Mouse (Mus musculus) heart, embryonic 16.5 days (tissue): ENCODE data around the gene Gata2. TPM values are rescaled to one million over a fixed set of nuclear protein-coding genes. Genes with fewer than 3 reads are reported as not detected.
"Not testable (repeated sequence)": the region's sequence is repeated elsewhere in the genome, so short reads cannot be mapped to it uniquely, and the experiment has no call there.

ENCODE experiments used
- ATAC-seq: fragments of 200-750 bp; cut with Nextera tagmentation; replicated peaks from 2 replicates; pipeline ENCODE4 v1.8.0; 2017; ENCODE audit warnings: moderate number of reproducible peaks; ENCODE audit not compliant: insufficient read depth, low FRiP score; ENCODE audit errors: extremely low read depth
- H3K27ac ChIP-seq: fragments of 300-500 bp; sonication (generic); 2 replicates; pipeline ENCODE4 v1.5.1; 2014; ENCODE audit warnings: mild to moderate bottlenecking, low read length, control low read depth, moderate library complexity
- H3K27me3 ChIP-seq: fragments of 300-500 bp; sonication (generic); 2 replicates; pipeline ENCODE4 v1.6.1; 2014; ENCODE audit warnings: low read length, mixed read lengths; ENCODE audit not compliant: control insufficient read depth, insufficient read depth
- H3K36me3 ChIP-seq: fragments of 300-500 bp; sonication (generic); 2 replicates; pipeline ENCODE4 v1.6.1; 2014; ENCODE audit not compliant: control insufficient read depth, insufficient read depth
- H3K4me1 ChIP-seq: fragments of 300-500 bp; sonication (generic); 2 replicates; pipeline ENCODE4 v1.6.1; 2014; ENCODE audit warnings: low read length, mixed read lengths; ENCODE audit not compliant: control insufficient read depth, insufficient read depth
- H3K4me2 ChIP-seq: fragments of 300-500 bp; sonication (generic); 2 replicates; pipeline ENCODE4 v1.6.1; 2014; ENCODE audit warnings: low read depth, mild to moderate bottlenecking, control low read depth, low read length
- H3K4me3 ChIP-seq: fragments of 300-500 bp; sonication (generic); 2 replicates; pipeline ENCODE4 v1.5.1; 2014; ENCODE audit warnings: mild to moderate bottlenecking, control low read depth, low read length
- H3K9ac ChIP-seq: fragments of 300-500 bp; sonication (generic); 2 replicates; pipeline ENCODE4 v1.6.1; 2014; ENCODE audit warnings: low read length, control low read depth
- H3K9me3 ChIP-seq: fragments of 300-500 bp; sonication (generic); replicated peaks from 2 replicates; pipeline ENCODE4 v1.6.1; 2016; ENCODE audit warnings: low read length; ENCODE audit not compliant: control insufficient read depth
- WGBS: fragments of 180-500 bp; shearing (Covaris S2); extraction: QIAGEN DNeasy Blood & Tissue Kit; methylation state at CpG from one replicate; pipeline ENCODE4 v1.1.7; 2014; 5-methylcytosine and 5-hydroxymethylcytosine counted together
- polyA plus RNA-seq: library from polyadenylated mRNA; unstranded; fragments of >200 nt; fragmentation: Nextera tagmentation; extraction: Ambion mirVana; gene quantifications from 2 replicates; pipeline ENCODE4 v1.2.1, GENCODE M21; 2015

Gene Gata2
- polyA plus RNA-seq: 14.9 and 15.5 TPM in 2 replicates

DNA sequence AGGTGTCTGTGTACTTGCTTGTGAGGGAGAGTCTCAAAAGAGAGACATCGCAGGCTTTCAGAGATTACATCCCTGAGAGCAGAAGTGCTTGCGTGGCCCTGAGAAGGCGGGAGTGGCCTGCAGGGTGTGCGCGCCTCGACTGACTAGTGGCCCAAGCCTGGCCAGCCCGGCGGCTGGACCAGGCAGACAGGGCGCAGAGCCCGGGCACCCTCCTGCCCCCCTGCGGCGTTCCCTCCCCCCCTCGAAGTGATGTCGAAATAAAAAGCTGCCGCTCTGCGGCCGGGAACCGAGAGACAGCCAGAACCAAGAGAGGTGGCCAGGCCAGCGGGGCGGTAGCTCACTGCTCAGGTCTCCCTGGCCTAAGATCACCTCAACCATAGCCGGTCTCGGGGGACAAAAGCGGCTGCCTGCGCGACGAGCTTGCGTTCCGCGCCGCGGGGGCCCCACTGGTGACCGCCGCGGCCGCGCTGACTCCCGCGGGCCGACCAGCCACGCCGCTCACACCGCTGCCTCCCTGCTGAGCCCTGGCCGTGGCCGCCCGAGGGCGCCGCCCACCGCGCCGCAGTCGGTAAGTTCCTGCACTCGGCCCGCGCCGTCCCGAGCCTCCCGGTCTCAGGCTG lies at the start of gene Gata2:
TSS of gene Gata2 (plus strand) at position 459 of the 620 bp plus-strand sequence.
- H3K27ac ChIP-seq: no peak within 1 kb of the TSS
- WGBS: 4% methylated on average over 47 of the region's 57 CpGs
- H3K9ac ChIP-seq: peak within 1 kb of the TSS; percentile 64
- H3K4me3 ChIP-seq: peak within 1 kb of the TSS; percentile 52
- no peaks in the 10 kb centered on the region for H3K36me3 ChIP-seq
- ATAC-seq: no peak
- peaks cover 27% of the 10 kb centered on the region for H3K4me1 ChIP-seq
- peaks cover 90% of the 10 kb centered on the region for H3K27me3 ChIP-seq
- H3K4me2 ChIP-seq: peak within 1 kb of the TSS; percentile 76
- H3K9me3 ChIP-seq: no peaks in the 10 kb centered on the region

DNA sequence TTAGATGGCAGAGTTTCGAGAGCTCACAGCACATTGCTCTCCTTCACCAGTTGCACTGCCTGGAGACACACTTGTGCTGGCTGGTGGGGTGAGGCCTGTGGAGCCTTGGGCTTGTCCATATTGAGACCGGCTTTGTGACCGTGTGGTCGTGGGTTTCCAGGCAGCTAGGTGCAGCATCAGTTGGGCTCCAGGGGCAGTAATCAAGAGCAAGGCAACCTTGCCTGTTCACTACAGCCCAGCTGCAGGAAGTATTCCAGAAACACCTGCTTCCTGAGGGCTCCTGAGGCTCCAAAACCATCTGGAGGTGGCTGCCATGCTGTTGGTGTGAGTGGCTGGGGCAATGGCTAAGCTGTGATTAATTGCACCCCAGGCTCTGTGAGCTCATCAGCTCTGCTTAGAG lies 47.9 kb upstream of the Gata2 start:
- Histone ChIP-seq H3K9me3 (no peaks in the 10 kb centered on the region), H3K4me1 (peaks cover 4% of the 10 kb centered on the region; the same call in 1 of the 2 replicates), H3K36me3 (no peaks in the 10 kb centered on the region), H3K27me3 (no peaks in the 10 kb centered on the region), H3K9ac (no peak overlapping the region), H3K4me2 (no peak overlapping the region), H3K27ac (no peak overlapping the region), H3K4me3 (no peak overlapping the region)
- no peak for ATAC-seq
- 72% methylated on average over 4 of the region's 4 CpGs for WGBS

DNA sequence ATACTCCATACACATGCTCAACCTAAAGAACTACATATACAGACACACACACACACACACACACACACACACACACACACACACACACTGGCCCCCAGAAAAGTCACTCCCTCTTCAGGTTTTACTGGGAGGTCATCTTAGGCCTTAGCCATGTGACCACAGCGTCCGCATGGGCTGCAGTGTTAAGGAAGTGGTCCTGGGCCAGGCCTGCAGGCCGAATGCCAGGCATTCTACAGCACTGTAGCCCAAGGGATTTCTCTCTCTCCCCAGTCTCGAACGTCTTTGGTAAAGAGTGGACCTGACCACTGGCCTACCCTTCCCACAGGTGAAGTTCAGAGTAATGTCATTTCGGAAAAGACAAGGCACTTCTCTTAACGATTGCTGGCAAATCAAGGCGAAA lies 47.1 kb upstream of the Gata2 start:
- Histone ChIP-seq H3K27ac (no peak overlapping the region), H3K4me3 (no peak overlapping the region), H3K9me3 (no peaks in the 10 kb centered on the region), H3K27me3 (no peaks in the 10 kb centered on the region), H3K9ac (no peak overlapping the region), H3K4me2 (no peak overlapping the region), H3K36me3 (no peaks in the 10 kb centered on the region), H3K4me1 (0 out of 2 replicates have a peak, but pooled peaks cover 2% of the 10 kb centered on the region)
- ATAC-seq: no peak
- 55% methylated on average over 8 of the region's 8 CpGs for WGBS

DNA sequence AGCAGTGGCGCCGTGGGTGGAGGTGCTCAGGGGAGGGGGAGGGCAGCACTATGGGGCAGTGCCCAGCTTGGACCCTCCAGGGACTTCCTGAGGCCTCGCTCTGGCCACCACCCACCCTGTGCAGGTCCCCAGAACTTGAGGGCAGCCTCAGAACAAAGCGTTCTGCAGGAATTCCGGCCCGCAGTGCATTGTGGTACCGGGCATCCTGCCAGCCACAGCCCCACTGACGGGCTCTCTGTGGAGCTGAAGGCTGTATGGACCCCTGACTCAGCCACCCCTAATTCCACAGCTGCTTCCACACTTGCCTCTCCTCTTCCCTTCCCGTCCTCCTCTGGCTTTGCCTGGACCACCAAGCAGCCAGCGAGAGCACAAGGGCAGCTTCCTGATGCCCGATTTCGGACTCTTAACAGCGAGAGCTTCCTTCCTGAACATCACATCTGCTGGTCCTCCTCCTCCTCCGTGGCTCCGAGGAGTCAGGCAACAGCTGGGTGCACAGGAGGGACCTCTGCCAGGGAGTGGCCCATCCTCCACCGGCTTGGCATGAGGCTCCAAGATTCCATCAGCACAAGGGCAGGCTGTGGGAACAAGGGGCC lies 46.2 kb upstream of the Gata2 start:
- no peak overlapping the region for H3K4me2 ChIP-seq
- WGBS: 51% methylated on average over 14 of the region's 16 CpGs
- no peaks in the 10 kb centered on the region for H3K36me3 ChIP-seq
- H3K9me3 ChIP-seq: no peaks in the 10 kb centered on the region
- H3K9ac ChIP-seq: no peak overlapping the region
- H3K4me3 ChIP-seq: no peak overlapping the region
- H3K27ac ChIP-seq: no peak overlapping the region
- 0 out of 2 replicates have a peak, but pooled peaks cover 2% of the 10 kb centered on the region for H3K4me1 ChIP-seq
- ATAC-seq: no peak; the same call in 1 of the 2 replicates
- no peaks in the 10 kb centered on the region for H3K27me3 ChIP-seq

DNA sequence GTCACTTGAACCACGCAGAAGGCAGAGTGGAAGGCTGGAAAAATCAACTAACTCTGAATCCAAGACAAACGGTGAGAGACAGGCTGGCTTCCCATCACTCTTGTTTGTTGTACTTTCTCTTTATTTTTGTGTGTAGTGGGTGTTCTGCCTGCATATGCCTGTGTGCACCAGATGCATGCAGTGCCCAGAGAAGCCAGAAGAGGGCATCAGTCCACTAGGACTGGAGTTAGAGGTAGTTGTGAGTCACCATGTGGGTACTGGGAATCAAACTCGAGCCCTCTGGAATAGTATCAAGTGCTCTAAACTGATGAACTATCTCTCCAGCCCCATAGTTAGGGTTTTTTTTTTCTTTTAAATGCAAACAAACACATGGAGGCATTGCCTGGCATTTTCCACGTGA lies 42.4 kb upstream of the Gata2 start:
- no peaks in the 10 kb centered on the region for H3K36me3 ChIP-seq
- 67% methylated on average over 4 of the region's 4 CpGs for WGBS

DNA sequence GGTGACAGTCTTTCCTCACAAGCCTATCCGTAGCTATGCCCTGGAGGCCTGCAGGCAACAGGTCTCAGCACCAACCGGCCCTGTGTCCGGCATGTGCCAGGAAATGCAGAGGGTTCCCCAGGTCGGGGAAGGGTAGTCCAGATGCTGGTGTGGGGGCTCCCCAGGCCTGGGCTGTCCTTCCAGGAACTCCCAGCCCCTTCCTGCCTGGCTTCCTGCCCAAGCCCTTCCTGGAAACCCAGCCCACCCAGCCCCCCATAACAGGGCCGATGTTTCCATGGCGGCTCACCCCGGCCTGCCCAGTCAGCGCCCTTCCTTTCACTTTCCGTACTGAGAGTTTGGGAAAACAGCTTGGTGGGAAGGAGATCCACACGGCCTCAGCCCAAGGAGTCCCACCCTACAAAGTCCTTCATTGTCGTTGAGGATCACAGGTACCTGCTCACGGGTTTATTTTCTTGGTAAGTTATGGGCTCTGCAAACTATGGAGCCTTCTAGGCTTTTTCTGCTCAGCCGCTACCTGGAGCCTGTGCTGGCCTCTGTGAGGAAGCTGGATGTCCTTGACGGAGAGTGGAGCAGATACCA lies 41.5 kb upstream of the Gata2 start:
- ATAC-seq: peak; percentile 76
- Histone ChIP-seq H3K4me3 (no peak overlapping the region), H3K9me3 (no peaks in the 10 kb centered on the region), H3K36me3 (no peaks in the 10 kb centered on the region), H3K9ac (no peak overlapping the region), H3K27ac (peak overlapping the region; percentile 73), H3K4me1 (0 out of 2 replicates have a peak, but pooled peaks cover 2% of the 10 kb centered on the region), H3K4me2 (peak overlapping the region; percentile 4), H3K27me3 (no peaks in the 10 kb centered on the region)
- WGBS: 65% methylated on average over 14 of the region's 14 CpGs

More for the DNA sequence above, 42.4 kb upstream of the Gata2 start:
- H3K4me3 ChIP-seq: no peak overlapping the region
- no peak overlapping the region for H3K4me2 ChIP-seq
- H3K4me1 ChIP-seq: 0 out of 2 replicates have a peak, but pooled peaks cover 2% of the 10 kb centered on the region
- no peak overlapping the region for H3K9ac ChIP-seq
- ATAC-seq: no peak
- no peaks in the 10 kb centered on the region for H3K9me3 ChIP-seq
- H3K27ac ChIP-seq: no peak overlapping the region
- no peaks in the 10 kb centered on the region for H3K27me3 ChIP-seq

DNA sequence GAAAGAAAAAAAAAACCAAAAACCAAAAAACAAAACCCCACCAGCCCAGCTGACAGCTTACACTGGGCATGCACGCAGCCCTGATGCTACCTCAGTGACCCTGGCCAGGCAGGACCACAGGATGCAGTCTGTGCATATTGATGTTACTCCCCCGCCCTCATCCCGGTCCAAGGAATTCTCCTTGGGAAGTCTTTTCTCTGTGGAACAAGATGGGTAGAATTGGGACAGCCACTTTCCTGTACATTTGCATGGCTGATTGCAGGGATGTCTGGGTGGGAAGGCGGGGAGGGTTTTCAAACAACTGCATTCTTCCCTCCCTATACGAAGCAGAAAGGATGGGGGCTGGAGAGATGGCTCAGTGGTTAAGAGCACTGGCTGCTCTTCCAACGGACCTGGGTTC lies 40.7 kb upstream of the Gata2 start:
- WGBS: 63% methylated on average over 6 of the region's 6 CpGs
- H3K4me2 ChIP-seq: no peak overlapping the region
- no peaks in the 10 kb centered on the region for H3K36me3 ChIP-seq
- no peaks in the 10 kb centered on the region for H3K4me1 ChIP-seq
- H3K4me3 ChIP-seq: no peak overlapping the region
- no peak for ATAC-seq
- 0 out of 2 replicates have a peak, but pooled peaks cover under 1% of the 10 kb centered on the region for H3K27me3 ChIP-seq
- no peak overlapping the region for H3K9ac ChIP-seq
- H3K27ac ChIP-seq: peak overlapping the region; percentile 73; the same call in 1 of the 2 replicates
- no peaks in the 10 kb centered on the region for H3K9me3 ChIP-seq

DNA sequence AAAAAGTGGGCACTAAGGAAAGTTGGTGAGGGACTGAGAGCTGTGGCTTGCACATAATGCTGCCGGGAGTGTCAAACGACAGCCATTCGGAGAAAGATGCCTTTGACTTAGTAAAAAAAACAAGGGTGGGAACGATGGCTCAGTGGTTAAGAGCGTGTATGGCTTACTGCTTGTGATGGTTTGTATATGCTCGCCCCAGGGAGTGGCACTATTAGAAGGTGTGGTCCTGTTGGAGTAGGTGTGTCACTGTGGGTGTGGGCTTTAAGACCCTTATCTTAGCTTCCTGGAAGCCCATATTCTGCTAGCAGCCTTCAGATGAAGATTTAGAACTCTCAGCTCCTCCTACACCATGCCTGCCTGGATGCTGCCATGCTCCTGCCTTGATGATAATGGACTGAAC lies 38.1 kb upstream of the Gata2 start:
- H3K9ac ChIP-seq, H3K27me3 ChIP-seq, H3K27ac ChIP-seq, H3K36me3 ChIP-seq, H3K4me2 ChIP-seq, H3K4me3 ChIP-seq, H3K4me1 ChIP-seq, ATAC-seq, H3K9me3 ChIP-seq: not testable (repeated sequence)
- 85% methylated on average over 6 of the region's 6 CpGs for WGBS

DNA sequence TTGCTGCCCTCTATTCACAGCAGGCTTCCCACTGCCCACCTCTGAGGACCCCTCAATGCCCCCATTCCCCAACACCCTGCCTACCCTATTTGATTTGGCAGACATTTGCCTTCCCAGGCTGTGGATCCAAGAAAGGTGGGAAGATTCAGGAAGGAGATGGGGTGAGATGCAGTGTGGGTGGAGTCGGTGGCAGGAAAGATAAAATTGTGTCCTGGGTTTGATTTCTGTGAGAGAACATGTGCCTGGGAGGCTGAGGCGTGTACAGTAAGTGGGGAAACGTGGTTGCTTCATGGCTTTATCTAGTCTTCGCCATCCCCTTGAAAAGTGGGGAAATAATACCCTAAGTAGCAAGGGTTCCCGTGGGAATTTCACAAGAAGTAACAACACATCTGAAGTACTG lies 34.9 kb upstream of the Gata2 start:
- H3K4me1 ChIP-seq: no peaks in the 10 kb centered on the region
- no peaks in the 10 kb centered on the region for H3K9me3 ChIP-seq
- H3K4me3 ChIP-seq: no peak overlapping the region
- 76% methylated on average over 5 of the region's 5 CpGs for whole genome bisulfite sequencing
- no peak for ATAC-seq
- H3K9ac ChIP-seq: no peak overlapping the region
- no peaks in the 10 kb centered on the region for H3K36me3 ChIP-seq
- H3K27ac ChIP-seq: no peak overlapping the region
- no peak overlapping the region for H3K4me2 ChIP-seq
- 0 out of 2 replicates have a peak, but pooled peaks cover 4% of the 10 kb centered on the region for H3K27me3 ChIP-seq
